Mouse (Mus musculus): ENCODE data around the gene Scn4a. TPM values are rescaled to one million over a fixed set of nuclear protein-coding genes. Genes with fewer than 3 reads are reported as not detected.

Gene Scn4a
- polyA plus RNA-seq, 1 experiment from 2014 or later = not detected

DNA sequence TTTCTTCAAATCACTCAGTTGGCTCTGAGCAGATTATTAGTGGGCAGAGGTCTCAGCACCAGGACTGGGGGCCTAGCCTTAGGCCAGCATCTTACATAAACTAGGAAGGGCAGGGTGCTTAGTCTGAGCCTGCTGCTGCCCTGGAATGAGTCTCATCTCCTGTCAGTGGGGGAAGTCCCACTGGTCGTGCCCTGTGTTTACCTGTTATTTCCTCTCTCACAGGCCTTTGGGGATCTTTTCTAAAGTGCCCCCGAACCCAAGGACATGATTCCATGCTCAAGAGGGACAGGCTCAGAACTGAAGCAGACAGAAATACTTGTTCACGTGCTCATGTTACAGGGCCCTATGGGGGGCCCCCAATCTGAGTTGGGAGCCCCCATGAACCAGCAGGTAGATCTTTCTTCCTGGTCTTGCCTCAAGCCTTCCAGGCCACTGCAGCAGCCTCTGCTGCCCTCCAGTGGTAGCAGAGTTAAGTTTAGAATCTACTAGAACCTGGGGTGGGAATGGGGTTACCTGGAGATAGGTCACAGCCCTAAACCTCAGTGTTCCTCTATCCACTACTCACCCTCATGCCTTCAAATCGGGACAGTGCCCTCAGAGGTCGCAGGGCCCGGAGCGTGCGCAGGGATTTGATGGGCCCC lies 27.4 kb downstream of the Scn4a start:
- no peaks in the 10 kb centered on the region for H3K27me3 ChIP-seq (ENCODE audit: low read depth, poor library complexity, severe bottlenecking)
- peak overlapping the region; percentile 36; the same call in 1 of the 2 replicates for H3K27ac ChIP-seq
- peak; percentile 69 for DNase-seq (ENCODE audit: low spot score)
- no peaks in the 10 kb centered on the region for H3K9me3 ChIP-seq (replicated peaks)
- no peaks in the 10 kb centered on the region for H3K36me3 ChIP-seq
- WGBS = 73% methylated on average over 8 of the region's 8 CpGs
- H3K4me3 ChIP-seq = no peak overlapping the region
- H3K4me1 ChIP-seq = peaks cover 35% of the 10 kb centered on the region

DNA sequence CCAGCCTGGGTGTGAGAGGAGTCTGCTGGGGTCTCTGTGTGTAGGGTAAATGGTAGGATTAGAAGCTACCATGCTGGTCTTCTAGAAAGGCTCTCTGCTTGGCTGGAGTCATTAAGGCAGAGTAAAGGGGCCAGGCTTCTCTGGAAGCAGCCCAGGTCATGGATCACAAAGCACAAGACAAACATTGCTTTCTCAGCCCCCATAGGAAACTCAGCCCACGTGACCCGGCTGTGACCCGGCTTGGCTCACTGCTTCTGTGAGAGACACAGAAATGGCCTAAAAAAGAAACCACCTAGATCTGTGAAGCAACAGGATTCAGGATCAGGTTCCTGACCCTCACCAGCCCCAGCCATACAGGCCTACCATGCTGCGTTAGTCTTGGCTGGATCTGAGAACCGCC lies 28.2 kb downstream of the Scn4a start:
- no peak for DNase-seq (ENCODE audit: low spot score)
- no peaks in the 10 kb centered on the region for H3K27me3 ChIP-seq (ENCODE audit: low read depth, poor library complexity, severe bottlenecking)
- H3K9me3 ChIP-seq (replicated peaks) = no peaks in the 10 kb centered on the region
- no peaks in the 10 kb centered on the region for H3K36me3 ChIP-seq
- no peak overlapping the region for H3K4me3 ChIP-seq
- H3K4me1 ChIP-seq = peaks cover 36% of the 10 kb centered on the region
- 81% methylated on average over 5 of the region's 5 CpGs for WGBS
- H3K27ac ChIP-seq = peak overlapping the region; percentile 36; the same call in 1 of the 2 replicates

- Histone ChIP-seq H3K4me3 (no peak overlapping the region), H3K27me3 (ENCODE audit: low read depth, poor library complexity, severe bottlenecking) (no peaks in the 10 kb centered on the region), H3K4me1 (peaks cover 59% of the 10 kb centered on the region), H3K36me3 (no peaks in the 10 kb centered on the region), H3K27ac (peak overlapping the region; percentile 70; the same call in 1 of the 2 replicates), H3K9me3 (replicated peaks) (no peaks in the 10 kb centered on the region)
- WGBS = 76% methylated on average over 21 of the region's 21 CpGs
- DNase-seq (ENCODE audit: low spot score) = no peak
Measured at GRCm38 (mm10) chr11:106318406-106319366, 34.4 kb downstream of the Scn4a start.

DNA sequence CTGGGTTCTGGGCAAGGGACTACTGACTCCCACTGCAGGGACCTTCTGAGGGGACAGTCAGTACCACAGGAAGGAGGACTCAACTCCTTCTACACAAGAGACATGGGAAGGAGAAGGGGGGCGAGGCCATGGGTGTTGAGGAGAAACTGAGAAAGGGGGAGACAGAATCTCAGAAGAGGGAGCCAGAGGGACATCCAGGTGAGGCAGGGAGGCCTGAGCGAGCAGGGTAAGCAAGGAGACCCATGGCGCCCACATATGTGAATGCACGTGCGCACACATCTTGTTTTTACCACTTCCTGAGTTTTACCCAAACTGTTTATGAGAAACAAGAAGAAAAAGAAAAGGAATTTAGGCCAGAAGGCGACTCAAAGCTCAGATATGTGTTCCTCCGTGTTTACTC lies 35.3 kb downstream of the Scn4a start:
- WGBS = 87% methylated on average over 7 of the region's 7 CpGs
- H3K4me1 ChIP-seq = peaks cover 68% of the 10 kb centered on the region
- H3K27ac ChIP-seq = peak overlapping the region; percentile 70

GRCm38 (mm10) chr11:106316416-106316815 lies 36.7 kb downstream of the Scn4a start:
- no peaks in the 10 kb centered on the region for H3K9me3 ChIP-seq (replicated peaks)
- no peaks in the 10 kb centered on the region for H3K27me3 ChIP-seq (ENCODE audit: low read depth, poor library complexity, severe bottlenecking)
- H3K4me1 ChIP-seq = peaks cover 71% of the 10 kb centered on the region
- DNase-seq (ENCODE audit: low spot score) = no peak
- H3K27ac ChIP-seq = peak overlapping the region; percentile 70
- no peaks in the 10 kb centered on the region for H3K36me3 ChIP-seq
- no peak overlapping the region for H3K4me3 ChIP-seq
- WGBS = 15% methylated on average over 1 of the region's 1 CpGs

More for the DNA sequence above, 35.3 kb downstream of the Scn4a start:
- no peaks in the 10 kb centered on the region for H3K36me3 ChIP-seq
- no peak overlapping the region for H3K4me3 ChIP-seq
- no peaks in the 10 kb centered on the region for H3K9me3 ChIP-seq (replicated peaks)
- no peaks in the 10 kb centered on the region for H3K27me3 ChIP-seq (ENCODE audit: low read depth, poor library complexity, severe bottlenecking)
- DNase-seq (ENCODE audit: low spot score) = no peak

DNA sequence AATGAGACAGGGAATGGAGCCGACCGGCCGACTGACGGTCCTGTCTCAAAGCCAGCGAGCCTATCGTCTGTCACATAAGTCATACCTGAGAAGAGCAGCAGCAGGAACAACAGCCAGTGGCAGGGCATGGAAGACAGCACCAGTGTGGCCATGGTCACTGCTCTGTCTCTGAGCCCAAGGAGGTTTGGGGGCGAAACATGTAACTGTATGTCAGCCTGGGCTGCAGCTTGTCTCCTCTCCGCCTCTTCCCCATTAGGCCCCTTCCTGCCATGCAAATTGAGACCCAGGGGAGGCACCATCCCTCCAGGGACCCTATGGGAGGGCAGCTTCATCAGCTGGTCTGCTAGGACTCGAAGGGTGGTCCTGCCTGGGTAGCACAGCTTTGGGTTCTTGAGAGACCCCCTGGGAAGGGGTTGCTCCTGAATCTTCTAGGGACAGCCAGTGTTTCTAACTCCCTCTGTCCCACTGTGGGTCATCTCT lies 38.7 kb downstream of the Scn4a start, which contains the start of gene Cd79b:
Gene Cd79b, minus strand, starts transcription at position 430 of the 480 bp plus-strand sequence.
- H3K4me3 ChIP-seq = peak within 1 kb of the TSS; percentile 15
- peaks cover 65% of the 10 kb centered on the region for H3K4me1 ChIP-seq

DNA sequence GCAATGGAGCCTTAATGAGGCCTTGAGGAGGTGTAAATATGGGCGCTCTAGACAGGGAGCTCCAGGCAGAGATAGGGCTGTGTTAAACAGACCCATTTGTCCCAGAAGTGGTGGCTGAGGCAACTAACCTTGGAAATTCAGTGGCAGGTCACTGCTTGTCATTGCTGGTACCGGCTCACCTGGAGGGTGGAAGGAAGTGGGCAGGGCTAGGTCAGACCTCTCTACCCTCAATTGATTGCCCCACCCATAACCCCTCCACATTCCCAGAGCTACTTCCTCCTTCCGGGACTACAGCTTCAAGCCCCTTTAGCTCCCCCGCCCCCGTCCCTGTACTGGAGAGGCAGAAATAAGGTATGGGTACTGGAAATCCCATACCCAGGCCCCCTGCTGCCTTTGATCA lies 39.6 kb downstream of the Scn4a start:
- 44% methylated on average over 5 of the region's 5 CpGs for WGBS
- H3K27ac ChIP-seq = peak overlapping the region; percentile 81
- no peaks in the 10 kb centered on the region for H3K9me3 ChIP-seq (replicated peaks)
- H3K36me3 ChIP-seq = no peaks in the 10 kb centered on the region
- peak overlapping the region; percentile 15 for H3K4me3 ChIP-seq
- no peak for DNase-seq (ENCODE audit: low spot score)
- peaks cover 57% of the 10 kb centered on the region for H3K4me1 ChIP-seq
- H3K27me3 ChIP-seq (ENCODE audit: low read depth, poor library complexity, severe bottlenecking) = no peaks in the 10 kb centered on the region

More for the DNA sequence above, 38.7 kb downstream of the Scn4a start, which contains the start of gene Cd79b:
- H3K9me3 ChIP-seq (replicated peaks) = no peaks in the 10 kb centered on the region
- peak within 1 kb of the TSS; percentile 81 for H3K27ac ChIP-seq
- H3K36me3 ChIP-seq = no peaks in the 10 kb centered on the region
- H3K27me3 ChIP-seq (ENCODE audit: low read depth, poor library complexity, severe bottlenecking) = no peaks in the 10 kb centered on the region
- no peak for DNase-seq (ENCODE audit: low spot score)
- 35% methylated on average over 9 of the region's 9 CpGs for WGBS

DNA sequence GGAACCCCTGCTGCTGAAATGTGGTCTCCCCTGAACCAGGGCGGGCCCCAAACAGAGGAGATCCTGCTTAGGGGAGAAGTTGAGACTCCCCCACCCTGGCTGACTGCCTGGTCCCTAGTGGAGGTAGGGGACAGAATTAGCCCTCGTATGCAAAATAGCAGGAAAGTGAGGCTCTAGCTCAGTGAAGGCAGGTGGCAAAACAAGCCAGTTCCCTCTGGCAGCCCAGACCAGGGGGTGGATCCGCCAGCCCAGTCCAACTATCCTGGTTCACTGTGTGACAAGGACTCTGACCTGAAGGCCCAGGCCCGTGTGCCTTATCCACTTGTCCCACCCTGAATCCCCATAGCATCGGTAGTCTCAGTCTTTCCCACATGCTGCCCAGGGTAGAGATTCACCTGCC lies 43.0 kb downstream of the Scn4a start:
- no peak overlapping the region for H3K4me3 ChIP-seq
- no peak for DNase-seq (ENCODE audit: low spot score)
- no peak overlapping the region; the same call in 1 of the 2 replicates for H3K27ac ChIP-seq
- H3K4me1 ChIP-seq = peaks cover 31% of the 10 kb centered on the region
- no peaks in the 10 kb centered on the region for H3K36me3 ChIP-seq
- H3K27me3 ChIP-seq (ENCODE audit: low read depth, poor library complexity, severe bottlenecking) = no peaks in the 10 kb centered on the region
- H3K9me3 ChIP-seq (replicated peaks) = no peaks in the 10 kb centered on the region
- whole genome bisulfite sequencing = 68% methylated on average over 5 of the region's 5 CpGs

DNA sequence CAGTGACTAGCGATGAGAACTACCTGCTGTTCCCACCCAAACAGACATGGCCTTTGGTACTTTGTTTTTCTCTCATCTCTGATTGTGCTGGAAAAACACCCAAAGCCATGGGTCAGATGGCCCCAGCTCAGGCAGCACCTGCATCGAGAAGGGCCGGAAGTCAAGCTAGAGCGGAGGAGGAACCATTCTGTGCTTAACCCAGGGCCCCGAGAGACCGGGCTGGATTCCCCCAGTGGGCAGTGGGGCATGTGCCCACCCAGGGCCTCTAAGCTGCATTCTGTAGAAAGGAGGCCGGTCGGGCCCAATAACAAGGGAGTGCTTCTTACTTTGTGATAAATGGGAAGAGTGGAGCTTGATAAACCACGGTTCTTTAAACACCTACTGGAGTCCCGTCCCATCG lies 44.9 kb downstream of the Scn4a start:
- H3K4me1 ChIP-seq = peaks cover 11% of the 10 kb centered on the region
- H3K27me3 ChIP-seq (ENCODE audit: low read depth, poor library complexity, severe bottlenecking) = no peaks in the 10 kb centered on the region
- WGBS = 91% methylated on average over 11 of the region's 11 CpGs
- DNase-seq (ENCODE audit: low spot score) = no peak
- H3K36me3 ChIP-seq = no peaks in the 10 kb centered on the region
- H3K27ac ChIP-seq = no peak overlapping the region
- no peak overlapping the region for H3K4me3 ChIP-seq
- no peaks in the 10 kb centered on the region for H3K9me3 ChIP-seq (replicated peaks)

DNA sequence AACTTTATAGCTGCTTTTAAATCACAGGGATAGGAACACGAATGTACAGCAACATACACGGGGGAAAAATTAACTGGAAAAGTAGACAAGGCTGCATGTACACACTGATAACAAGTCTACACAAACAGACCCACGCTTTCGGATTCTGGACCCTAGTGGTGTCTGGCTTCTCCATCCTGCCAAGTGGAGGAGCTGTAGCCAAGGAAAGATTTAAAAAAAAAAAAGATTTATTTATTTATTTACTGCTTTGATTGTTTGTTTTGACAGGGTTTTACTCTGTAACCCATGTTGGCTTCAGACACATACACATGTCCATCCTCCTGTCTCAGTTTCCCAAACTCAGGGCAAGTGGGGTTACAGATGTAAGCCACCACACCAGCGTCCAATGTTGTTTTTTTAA lies 45.7 kb downstream of the Scn4a start:
- Histone ChIP-seq H3K27ac (no peak overlapping the region), H3K4me3 (no peak overlapping the region), H3K4me1 (0 out of 2 replicates have a peak, but pooled peaks cover 5% of the 10 kb centered on the region), H3K27me3 (ENCODE audit: low read depth, poor library complexity, severe bottlenecking) (no peaks in the 10 kb centered on the region), H3K36me3 (no peaks in the 10 kb centered on the region), H3K9me3 (replicated peaks) (no peaks in the 10 kb centered on the region)
- WGBS = 90% methylated on average over 5 of the region's 5 CpGs
- no peak for DNase-seq (ENCODE audit: low spot score)

GRCm38 (mm10) chr11:106306758-106307157 lies 46.3 kb downstream of the Scn4a start:
- no peak overlapping the region for H3K4me3 ChIP-seq
- DNase-seq (ENCODE audit: low spot score) = no peak
- H3K36me3 ChIP-seq = no peaks in the 10 kb centered on the region
- H3K9me3 ChIP-seq (replicated peaks) = no peaks in the 10 kb centered on the region
- no peaks in the 10 kb centered on the region for H3K27me3 ChIP-seq (ENCODE audit: low read depth, poor library complexity, severe bottlenecking)
- H3K4me1 ChIP-seq = 0 out of 2 replicates have a peak, but pooled peaks cover 5% of the 10 kb centered on the region
- WGBS = 86% methylated on average over 9 of the region's 9 CpGs
- H3K27ac ChIP-seq = no peak overlapping the region

GRCm38 (mm10) chr11:106306065-106306385 lies 47.1 kb downstream of the Scn4a start:
- no peaks in the 10 kb centered on the region for H3K27me3 ChIP-seq (ENCODE audit: low read depth, poor library complexity, severe bottlenecking)
- 0 out of 2 replicates have a peak, but pooled peaks cover 5% of the 10 kb centered on the region for H3K4me1 ChIP-seq
- H3K9me3 ChIP-seq (replicated peaks) = no peaks in the 10 kb centered on the region
- no peak for DNase-seq (ENCODE audit: low spot score)
- 95% methylated on average over 3 of the region's 3 CpGs for WGBS
- no peaks in the 10 kb centered on the region for H3K36me3 ChIP-seq
- no peak overlapping the region for H3K4me3 ChIP-seq
- H3K27ac ChIP-seq = no peak overlapping the region
